Mouse (Mus musculus): ENCODE measurements around the gene Clint1. TPM values are rescaled to one million over a fixed set of nuclear protein-coding genes. Genes with fewer than 3 reads are reported as not detected.

The Clint1 gene
- polyA plus RNA-seq, 1 experiment from 2014 or later, result 37.3 TPM

DNA sequence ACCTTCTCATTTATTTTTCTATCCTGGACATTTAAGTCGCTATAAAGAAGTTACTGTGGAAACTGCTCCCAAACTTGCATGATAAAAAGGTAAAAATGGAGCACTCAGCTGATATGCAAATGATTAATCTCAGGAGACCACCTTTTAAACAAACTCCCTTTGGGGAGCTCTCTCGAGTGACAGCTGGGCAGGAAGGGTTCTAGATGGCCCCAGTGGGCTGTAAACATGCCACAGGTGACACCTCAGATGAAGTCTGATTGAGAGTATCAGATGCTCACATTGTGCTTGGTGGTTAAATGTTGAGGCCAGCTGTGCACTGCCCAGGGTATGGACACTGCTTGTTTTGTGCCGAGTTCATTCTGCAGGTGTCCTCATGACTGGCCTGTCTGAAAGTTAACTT is 2.0 kb upstream of the Clint1 start:
- DNase-seq, result peak; percentile 20
- Histone ChIP-seq H3K9ac (replicated peaks) (no peak overlapping the region), H3K4me3 (ENCODE audit: low read depth, low read length) (no peak overlapping the region), H3K4me1 (ENCODE audit: insufficient read depth) (peaks cover 24% of the 10 kb centered on the region), H3K9me3 (ENCODE audit: low read length) (no peaks in the 10 kb centered on the region), H3K27me3 (ENCODE audit: insufficient read depth, low read length) (no peaks in the 10 kb centered on the region), H3K36me3 (replicated peaks; ENCODE audit: insufficient read depth, low read length) (peaks cover 9% of the 10 kb centered on the region), H3K27ac (ENCODE audit: low read depth) (0 out of 2 replicates have a peak overlapping the region, but pooled peaks have one; percentile 60), H3K4me2 (ENCODE audit: low read depth, low read length) (no peak overlapping the region)
- ATAC-seq, result no peak; the same call in 1 of the 2 replicates
- TF ChIP-seq EP300 (IDR thresholded peaks at IDR 0.05; ENCODE audit: low read depth) (peak; percentile 31; the same call in 1 of the 2 replicates), CTCF (IDR thresholded peaks at IDR 0.05; ENCODE audit: low read depth) (no peak)
- 42% methylated on average over 3 of the region's 3 CpGs for WGBS (ENCODE audit: insufficient replicate concordance)

- no peaks in the 10 kb centered on the region for H3K9me3 ChIP-seq (ENCODE audit: low read length)
- peaks cover 28% of the 10 kb centered on the region for H3K4me1 ChIP-seq (ENCODE audit: insufficient read depth)
- WGBS (ENCODE audit: insufficient replicate concordance), result 58% methylated on average over 3 of the region's 3 CpGs
- no peaks in the 10 kb centered on the region for H3K27me3 ChIP-seq (ENCODE audit: insufficient read depth, low read length)
- H3K36me3 ChIP-seq (replicated peaks; ENCODE audit: insufficient read depth, low read length), result peaks cover 9% of the 10 kb centered on the region
- no peak overlapping the region for H3K4me2 ChIP-seq (ENCODE audit: low read depth, low read length)
- no peak overlapping the region; the same call in 1 of the 2 replicates for H3K9ac ChIP-seq (replicated peaks)
- H3K27ac ChIP-seq (ENCODE audit: low read depth), result peak overlapping the region; percentile 60
- ATAC-seq, result no peak
- no peak for DNase-seq
- TF ChIP-seq EP300 (IDR thresholded peaks at IDR 0.05; ENCODE audit: low read depth) (0 out of 2 replicates have a peak, but pooled peaks have one; percentile 4), CTCF (IDR thresholded peaks at IDR 0.05; ENCODE audit: low read depth) (no peak)
- no peak overlapping the region for H3K4me3 ChIP-seq (ENCODE audit: low read depth, low read length)
Observed at GRCm38 (mm10) chr11:45850317-45850716, 1.5 kb upstream of the Clint1 start.

DNA sequence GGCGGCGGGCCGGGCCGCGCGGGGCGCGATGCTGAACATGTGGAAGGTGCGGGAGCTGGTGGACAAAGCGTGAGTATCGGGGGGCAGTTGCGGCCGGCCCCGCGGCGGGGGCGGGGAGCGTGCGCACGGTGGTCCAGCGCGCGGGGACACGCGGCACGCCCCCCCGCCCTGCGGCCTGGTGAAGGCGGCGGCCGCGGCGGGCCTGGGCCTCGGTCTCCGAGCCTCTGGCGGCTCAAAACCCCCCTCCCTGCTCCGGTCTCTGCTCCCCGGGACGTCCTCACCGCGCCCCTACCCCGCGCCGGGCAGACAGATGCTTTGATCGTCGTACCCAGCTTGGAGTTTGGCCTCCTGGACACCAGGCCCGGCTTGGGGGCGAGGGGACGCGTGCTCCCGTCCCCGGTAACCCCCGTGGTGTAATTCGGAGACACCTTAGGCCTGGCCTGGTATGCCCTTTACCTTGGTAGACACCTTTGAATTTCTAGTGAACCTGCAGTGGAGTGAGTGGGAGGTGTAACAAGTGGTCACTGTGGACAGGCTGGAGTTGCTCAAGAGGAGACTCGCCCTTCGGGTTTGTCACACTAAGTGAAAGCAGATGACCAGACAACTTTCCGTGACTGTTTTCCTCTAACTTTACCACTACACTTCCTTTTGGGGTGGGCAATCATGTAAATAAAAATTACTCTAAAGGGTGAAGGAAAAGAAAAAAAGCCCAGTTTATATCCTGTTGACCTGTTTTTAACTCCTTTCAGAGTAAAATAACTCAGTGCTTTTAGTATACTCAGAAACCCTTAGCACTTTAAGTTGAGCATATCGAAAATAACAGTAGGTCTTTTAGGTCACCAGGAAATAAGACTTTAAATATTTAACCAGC is 508 bp downstream of the Clint1 start:
- peak; percentile 63 for ATAC-seq

GRCm38 (mm10) chr11:45852995-45853317 is 1.1 kb downstream of the Clint1 start:
- Histone ChIP-seq H3K36me3 (replicated peaks; ENCODE audit: insufficient read depth, low read length) (peaks cover 12% of the 10 kb centered on the region), H3K9ac (replicated peaks) (peak overlapping the region; percentile 99), H3K27me3 (ENCODE audit: insufficient read depth, low read length) (no peaks in the 10 kb centered on the region), H3K4me2 (ENCODE audit: low read depth, low read length) (peak overlapping the region; percentile 76), H3K27ac (ENCODE audit: low read depth) (peak overlapping the region; percentile 98), H3K4me3 (ENCODE audit: low read depth, low read length) (peak overlapping the region; percentile 96), H3K4me1 (ENCODE audit: insufficient read depth) (peaks cover 48% of the 10 kb centered on the region), H3K9me3 (ENCODE audit: low read length) (no peaks in the 10 kb centered on the region)
- ATAC-seq, result no peak
- TF ChIP-seq EP300 (IDR thresholded peaks at IDR 0.05; ENCODE audit: low read depth) (no peak), CTCF (IDR thresholded peaks at IDR 0.05; ENCODE audit: low read depth) (no peak)
- WGBS (ENCODE audit: insufficient replicate concordance), result 16% methylated on average over 6 of the region's 6 CpGs
- no peak for DNase-seq

More for the DNA sequence above, 508 bp downstream of the Clint1 start:
- DNase-seq, result peak; percentile 59
- Histone ChIP-seq H3K9me3 (ENCODE audit: low read length) (no peaks in the 10 kb centered on the region), H3K4me1 (ENCODE audit: insufficient read depth) (peaks cover 44% of the 10 kb centered on the region), H3K27me3 (ENCODE audit: insufficient read depth, low read length) (no peaks in the 10 kb centered on the region), H3K4me2 (ENCODE audit: low read depth, low read length) (peak overlapping the region; percentile 76), H3K4me3 (ENCODE audit: low read depth, low read length) (peak overlapping the region; percentile 96), H3K9ac (replicated peaks) (peak overlapping the region; percentile 99), H3K27ac (ENCODE audit: low read depth) (peak overlapping the region; percentile 98), H3K36me3 (replicated peaks; ENCODE audit: insufficient read depth, low read length) (peaks cover 12% of the 10 kb centered on the region)
- TF ChIP-seq EP300 (IDR thresholded peaks at IDR 0.05; ENCODE audit: low read depth), result no peak
- TF ChIP-seq CTCF (IDR thresholded peaks at IDR 0.05; ENCODE audit: low read depth), result no peak
- WGBS (ENCODE audit: insufficient replicate concordance), result under 1% methylated on average over 54 of the region's 58 CpGs

- ATAC-seq, result no peak
- Histone ChIP-seq H3K27me3 (ENCODE audit: insufficient read depth, low read length) (no peaks in the 10 kb centered on the region), H3K36me3 (replicated peaks; ENCODE audit: insufficient read depth, low read length) (peaks cover 21% of the 10 kb centered on the region), H3K27ac (ENCODE audit: low read depth) (peak overlapping the region; percentile 98), H3K4me2 (ENCODE audit: low read depth, low read length) (peak overlapping the region; percentile 76), H3K9me3 (ENCODE audit: low read length) (no peaks in the 10 kb centered on the region), H3K4me1 (ENCODE audit: insufficient read depth) (peaks cover 56% of the 10 kb centered on the region), H3K4me3 (ENCODE audit: low read depth, low read length) (peak overlapping the region; percentile 96), H3K9ac (replicated peaks) (peak overlapping the region; percentile 99)
- TF ChIP-seq EP300 (IDR thresholded peaks at IDR 0.05; ENCODE audit: low read depth) (no peak), CTCF (IDR thresholded peaks at IDR 0.05; ENCODE audit: low read depth) (no peak)
- WGBS (ENCODE audit: insufficient replicate concordance), result 69% methylated on average over 2 of the region's 2 CpGs
- no peak for DNase-seq
Observed at GRCm38 (mm10) chr11:45853916-45854315, 2.1 kb downstream of the Clint1 start.

- ATAC-seq, result no peak
Observed at GRCm38 (mm10) chr11:45854381-45854780, 2.5 kb downstream of the Clint1 start.

More at GRCm38 (mm10) chr11:45854381-45854780, 2.5 kb downstream of the Clint1 start:
- Histone ChIP-seq H3K36me3 (replicated peaks; ENCODE audit: insufficient read depth, low read length) (peaks cover 23% of the 10 kb centered on the region), H3K4me3 (ENCODE audit: low read depth, low read length) (peak overlapping the region; percentile 96), H3K4me1 (ENCODE audit: insufficient read depth) (peaks cover 58% of the 10 kb centered on the region), H3K27ac (ENCODE audit: low read depth) (peak overlapping the region; percentile 89), H3K27me3 (ENCODE audit: insufficient read depth, low read length) (no peaks in the 10 kb centered on the region), H3K9ac (replicated peaks) (peak overlapping the region; percentile 56), H3K9me3 (ENCODE audit: low read length) (no peaks in the 10 kb centered on the region), H3K4me2 (ENCODE audit: low read depth, low read length) (peak overlapping the region; percentile 76)
- TF ChIP-seq CTCF (IDR thresholded peaks at IDR 0.05; ENCODE audit: low read depth) (no peak), EP300 (IDR thresholded peaks at IDR 0.05; ENCODE audit: low read depth) (no peak)
- WGBS (ENCODE audit: insufficient replicate concordance), result 52% methylated on average over 7 of the region's 7 CpGs
- DNase-seq, result no peak
